Mouse (Mus musculus): ENCODE data around the gene Rapgef2. TPM values are rescaled to one million over a fixed set of nuclear protein-coding genes. Genes with fewer than 3 reads are reported as not detected.

The Rapgef2 gene
- polyA plus RNA-seq, 2 experiments = 1.2 TPM

GRCm38 (mm10) chr3:79254023-79254422 lies 32.3 kb downstream of the Rapgef2 start:
- 68% methylated on average over 3 of the region's 3 CpGs for WGBS (ENCODE audit: insufficient replicate concordance)
- ATAC-seq (ENCODE audit: insufficient read depth) = no peak
- peaks cover 0 to 8% of the 10 kb centered on the region in 2 experiments; a peak in 2 of 4 replicates for H3K4me1 ChIP-seq (replicated peaks; ENCODE audit: control insufficient read depth in 2 of 2, insufficient read depth in 2 of 2, low read length in 1 of 2)

GRCm38 (mm10) chr3:79253416-79253815 lies 32.9 kb downstream of the Rapgef2 start:
- H3K27ac ChIP-seq = no peak overlapping the region
- no peak for ATAC-seq (ENCODE audit: insufficient read depth)
- H3K4me2 ChIP-seq (ENCODE audit: low read depth) = no peak overlapping the region

More at GRCm38 (mm10) chr3:79254023-79254422, 32.3 kb downstream of the Rapgef2 start:
- no peaks in the 10 kb centered on the region for H3K36me3 ChIP-seq (replicated peaks; ENCODE audit: control insufficient read depth, insufficient read depth, low read depth)
- H3K27me3 ChIP-seq (ENCODE audit: control insufficient read depth, insufficient read depth, low read length) = no peaks in the 10 kb centered on the region
- no peak overlapping the region for H3K4me3 ChIP-seq (ENCODE audit: insufficient read depth in 1 of 2, low read depth in 2 of 2, low read length in 2 of 2)
- H3K4me2 ChIP-seq (ENCODE audit: low read depth) = no peak overlapping the region
- no peak for DNase-seq (ENCODE audit: low read depth in 3 of 3, low spot score in 3 of 3)
- TF ChIP-seq EP300 (IDR thresholded peaks at IDR 0.05; ENCODE audit: low read depth) = no peak
- TF ChIP-seq CTCF (IDR thresholded peaks at IDR 0.05; ENCODE audit: low read depth) = no peak
- no peak overlapping the region for H3K27ac ChIP-seq
- no peaks in the 10 kb centered on the region for H3K9me3 ChIP-seq (ENCODE audit: control insufficient read depth, low read length)
- H3K9ac ChIP-seq (replicated peaks) = no peak overlapping the region

GRCm38 (mm10) chr3:79252921-79253394 lies 33.4 kb downstream of the Rapgef2 start:
- no peak for DNase-seq (ENCODE audit: low read depth in 3 of 3, low spot score in 3 of 3)
- no peak overlapping the region for H3K9ac ChIP-seq (replicated peaks)
- 17% methylated on average over 5 of the region's 5 CpGs for WGBS (ENCODE audit: insufficient replicate concordance)
- H3K27me3 ChIP-seq (ENCODE audit: control insufficient read depth, insufficient read depth, low read length) = no peaks in the 10 kb centered on the region
- no peak overlapping the region for H3K4me3 ChIP-seq (ENCODE audit: insufficient read depth in 1 of 2, low read depth in 2 of 2, low read length in 2 of 2)
- no peaks in the 10 kb centered on the region for H3K36me3 ChIP-seq (replicated peaks; ENCODE audit: control insufficient read depth, insufficient read depth, low read depth)
- TF ChIP-seq CTCF (IDR thresholded peaks at IDR 0.05; ENCODE audit: low read depth) (no peak), EP300 (IDR thresholded peaks at IDR 0.05; ENCODE audit: low read depth) (no peak)
- ATAC-seq (ENCODE audit: insufficient read depth) = no peak
- no peak overlapping the region for H3K27ac ChIP-seq
- no peak overlapping the region for H3K4me2 ChIP-seq (ENCODE audit: low read depth)
- peaks cover 0 to 10% of the 10 kb centered on the region in 2 experiments; a peak in 2 of 4 replicates for H3K4me1 ChIP-seq (replicated peaks; ENCODE audit: control insufficient read depth in 2 of 2, insufficient read depth in 2 of 2, low read length in 1 of 2)
- no peaks in the 10 kb centered on the region for H3K9me3 ChIP-seq (ENCODE audit: control insufficient read depth, low read length)

More at GRCm38 (mm10) chr3:79253416-79253815, 32.9 kb downstream of the Rapgef2 start:
- no peak for TF ChIP-seq EP300 (IDR thresholded peaks at IDR 0.05; ENCODE audit: low read depth)
- Histone ChIP-seq H3K4me3 (ENCODE audit: insufficient read depth in 1 of 2, low read depth in 2 of 2, low read length in 2 of 2) (no peak overlapping the region), H3K9me3 (ENCODE audit: control insufficient read depth, low read length) (no peaks in the 10 kb centered on the region), H3K9ac (replicated peaks) (no peak overlapping the region), H3K27me3 (ENCODE audit: control insufficient read depth, insufficient read depth, low read length) (no peaks in the 10 kb centered on the region), H3K4me1 (replicated peaks; ENCODE audit: control insufficient read depth in 2 of 2, insufficient read depth in 2 of 2, low read length in 1 of 2) (peaks cover 0 to 10% of the 10 kb centered on the region in 2 experiments; a peak in 2 of 4 replicates), H3K36me3 (replicated peaks; ENCODE audit: control insufficient read depth, insufficient read depth, low read depth) (no peaks in the 10 kb centered on the region)
- DNase-seq (ENCODE audit: low read depth in 3 of 3, low spot score in 3 of 3) = no peak
- 46% methylated on average over 9 of the region's 9 CpGs for WGBS (ENCODE audit: insufficient replicate concordance)

GRCm38 (mm10) chr3:79249955-79250354 lies 36.4 kb downstream of the Rapgef2 start:
- Histone ChIP-seq H3K4me2 (ENCODE audit: low read depth) (no peak overlapping the region), H3K27ac (no peak overlapping the region), H3K4me3 (ENCODE audit: insufficient read depth in 1 of 2, low read depth in 2 of 2, low read length in 2 of 2) (no peak overlapping the region), H3K9ac (replicated peaks) (no peak overlapping the region), H3K27me3 (ENCODE audit: control insufficient read depth, insufficient read depth, low read length) (no peaks in the 10 kb centered on the region), H3K36me3 (replicated peaks; ENCODE audit: control insufficient read depth, insufficient read depth, low read depth) (no peaks in the 10 kb centered on the region), H3K9me3 (ENCODE audit: control insufficient read depth, low read length) (no peaks in the 10 kb centered on the region), H3K4me1 (replicated peaks; ENCODE audit: control insufficient read depth in 2 of 2, insufficient read depth in 2 of 2, low read length in 1 of 2) (peaks cover 0 to 10% of the 10 kb centered on the region in 2 experiments; a peak in 2 of 4 replicates)
- no peak for ATAC-seq (ENCODE audit: insufficient read depth)
- no peak for DNase-seq (ENCODE audit: low read depth in 3 of 3, low spot score in 3 of 3)
- 45% methylated on average over 1 of the region's 1 CpGs for WGBS (ENCODE audit: insufficient replicate concordance)
- TF ChIP-seq EP300 (IDR thresholded peaks at IDR 0.05; ENCODE audit: low read depth) (no peak), CTCF (IDR thresholded peaks at IDR 0.05; ENCODE audit: low read depth) (no peak)

GRCm38 (mm10) chr3:79248659-79249235 lies 37.6 kb downstream of the Rapgef2 start:
- DNase-seq (ENCODE audit: low read depth in 3 of 3, low spot score in 3 of 3) (no peak), ATAC-seq (ENCODE audit: insufficient read depth) (no peak)
- no peak overlapping the region for H3K27ac ChIP-seq
- H3K4me1 ChIP-seq (replicated peaks; ENCODE audit: control insufficient read depth in 2 of 2, insufficient read depth in 2 of 2, low read length in 1 of 2) = peaks cover 0 to 6% of the 10 kb centered on the region in 2 experiments; a peak in 1 of 4 replicates
- H3K4me3 ChIP-seq (ENCODE audit: insufficient read depth in 1 of 2, low read depth in 2 of 2, low read length in 2 of 2) = no peak overlapping the region
- 39% methylated on average over 5 of the region's 5 CpGs for WGBS (ENCODE audit: insufficient replicate concordance)
- no peak overlapping the region for H3K4me2 ChIP-seq (ENCODE audit: low read depth)
- H3K9me3 ChIP-seq (ENCODE audit: control insufficient read depth, low read length) = no peaks in the 10 kb centered on the region
- TF ChIP-seq CTCF (IDR thresholded peaks at IDR 0.05; ENCODE audit: low read depth) (no peak), EP300 (IDR thresholded peaks at IDR 0.05; ENCODE audit: low read depth) (no peak)
- no peak overlapping the region for H3K9ac ChIP-seq (replicated peaks)
- H3K36me3 ChIP-seq (replicated peaks; ENCODE audit: control insufficient read depth, insufficient read depth, low read depth) = no peaks in the 10 kb centered on the region
- H3K27me3 ChIP-seq (ENCODE audit: control insufficient read depth, insufficient read depth, low read length) = no peaks in the 10 kb centered on the region

Data from liver, embryonic 14.5 days (tissue).